Mouse (Mus musculus): ENCODE data around the gene Tmem144. TPM values are rescaled to one million over a fixed set of nuclear protein-coding genes. Genes with fewer than 3 reads are reported as not detected.

Gene Tmem144
- 7.0 and 7.3 TPM in 2 replicates for polyA plus RNA-seq (2012; ENCODE audit: insufficient read depth, insufficient read length, missing spikeins)

DNA sequence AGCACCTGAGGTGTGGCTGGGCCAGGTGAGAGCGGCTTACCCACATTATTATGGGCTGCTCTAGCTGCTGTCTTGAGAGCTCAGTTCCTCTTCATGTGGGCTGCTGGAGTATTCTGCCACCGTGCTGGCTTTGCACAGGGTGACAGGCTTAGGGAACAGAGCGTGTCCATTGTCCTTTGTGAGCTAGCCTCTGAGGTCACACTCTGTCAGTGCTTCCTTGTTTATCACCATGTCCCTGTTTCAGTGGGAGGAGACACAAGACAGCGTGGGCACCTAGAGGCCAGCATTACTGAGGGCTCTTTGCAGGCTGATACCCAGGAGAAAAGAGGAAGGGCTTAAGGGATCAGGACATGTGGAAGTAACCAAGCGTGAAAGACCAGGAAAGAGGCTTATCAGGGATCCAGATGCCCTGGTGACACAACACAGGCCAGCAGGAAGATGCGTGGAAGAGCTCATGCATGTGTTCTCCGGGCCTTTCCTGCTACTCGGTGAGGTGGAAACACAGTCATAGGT, at the start of gene Tmem144:
Gene Tmem144, minus strand, starts transcription at position 120 of the 513 bp plus-strand sequence.
- H3K4me3 ChIP-seq (ENCODE audit: insufficient read depth, low read length) = no peak within 1 kb of the TSS
- peaks cover 25% of the 10 kb centered on the region for H3K4me1 ChIP-seq (ENCODE audit: control insufficient read depth, insufficient read depth, low read length)
- no peak for TF ChIP-seq CTCF (IDR thresholded peaks at IDR 0.05; ENCODE audit: low read depth, low read length)
- no peak for TF ChIP-seq POLR2A (IDR thresholded peaks at IDR 0.05; ENCODE audit: borderline replicate concordance, low read depth, low read length)
- peak within 1 kb of the TSS; percentile 54 for H3K27ac ChIP-seq (ENCODE audit: insufficient read depth, low read depth, low read length)

GRCm38 (mm10) chr3:79901734-79902133, 49.2 kb upstream of the Tmem144 start:
- no peak for TF ChIP-seq CTCF (IDR thresholded peaks at IDR 0.05; ENCODE audit: low read depth, low read length)
- no peak for TF ChIP-seq POLR2A (IDR thresholded peaks at IDR 0.05; ENCODE audit: borderline replicate concordance, low read depth, low read length)
- H3K4me3 ChIP-seq (ENCODE audit: insufficient read depth, low read length) = no peak overlapping the region
- no peak overlapping the region for H3K27ac ChIP-seq (ENCODE audit: insufficient read depth, low read depth, low read length)
- peaks cover 28% of the 10 kb centered on the region for H3K4me1 ChIP-seq (ENCODE audit: control insufficient read depth, insufficient read depth, low read length)

- Histone ChIP-seq H3K27ac (ENCODE audit: insufficient read depth, low read depth, low read length) (no peak overlapping the region), H3K4me1 (ENCODE audit: control insufficient read depth, insufficient read depth, low read length) (peaks cover 25% of the 10 kb centered on the region), H3K4me3 (ENCODE audit: insufficient read depth, low read length) (no peak overlapping the region)
- TF ChIP-seq CTCF (IDR thresholded peaks at IDR 0.05; ENCODE audit: low read depth, low read length) (no peak), POLR2A (IDR thresholded peaks at IDR 0.05; ENCODE audit: borderline replicate concordance, low read depth, low read length) (no peak)
These were observed 48.7 kb upstream of the Tmem144 start for GRCm38 (mm10) chr3:79901321-79901720.

DNA sequence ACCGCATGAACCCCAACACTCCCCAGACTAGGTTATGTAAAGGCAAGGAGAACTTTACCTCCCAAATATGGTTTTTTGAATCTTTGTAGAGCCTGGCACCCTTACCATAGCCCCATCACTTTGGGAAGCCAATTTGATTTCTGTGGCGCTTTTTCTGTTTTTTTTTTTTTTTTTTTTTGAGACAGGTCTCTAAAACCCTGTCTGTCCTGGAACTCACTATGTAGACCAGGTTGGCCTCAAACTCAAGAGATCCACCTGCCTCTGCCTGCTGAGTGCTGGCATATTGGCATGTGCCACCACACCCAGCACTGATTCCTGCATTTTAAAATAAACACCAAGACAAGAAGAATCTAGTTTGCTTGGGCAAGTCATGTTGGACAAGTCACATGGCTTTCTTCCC, 47.9 kb upstream of the Tmem144 start:
- Histone ChIP-seq H3K4me3 (ENCODE audit: insufficient read depth, low read length) (no peak overlapping the region), H3K27ac (ENCODE audit: insufficient read depth, low read depth, low read length) (0 out of 2 replicates have a peak overlapping the region, but pooled peaks have one; percentile 11), H3K4me1 (ENCODE audit: control insufficient read depth, insufficient read depth, low read length) (peaks cover 25% of the 10 kb centered on the region)
- TF ChIP-seq CTCF (IDR thresholded peaks at IDR 0.05; ENCODE audit: low read depth, low read length) (no peak), POLR2A (IDR thresholded peaks at IDR 0.05; ENCODE audit: borderline replicate concordance, low read depth, low read length) (no peak)

- H3K27ac ChIP-seq (ENCODE audit: insufficient read depth, low read depth, low read length) = no peak overlapping the region
- H3K4me1 ChIP-seq (ENCODE audit: control insufficient read depth, insufficient read depth, low read length) = peaks cover 25% of the 10 kb centered on the region
- no peak for TF ChIP-seq CTCF (IDR thresholded peaks at IDR 0.05; ENCODE audit: low read depth, low read length)
- no peak for TF ChIP-seq POLR2A (IDR thresholded peaks at IDR 0.05; ENCODE audit: borderline replicate concordance, low read depth, low read length)
- no peak overlapping the region for H3K4me3 ChIP-seq (ENCODE audit: insufficient read depth, low read length)
These were observed 47.3 kb upstream of the Tmem144 start for GRCm38 (mm10) chr3:79899906-79900305.

DNA sequence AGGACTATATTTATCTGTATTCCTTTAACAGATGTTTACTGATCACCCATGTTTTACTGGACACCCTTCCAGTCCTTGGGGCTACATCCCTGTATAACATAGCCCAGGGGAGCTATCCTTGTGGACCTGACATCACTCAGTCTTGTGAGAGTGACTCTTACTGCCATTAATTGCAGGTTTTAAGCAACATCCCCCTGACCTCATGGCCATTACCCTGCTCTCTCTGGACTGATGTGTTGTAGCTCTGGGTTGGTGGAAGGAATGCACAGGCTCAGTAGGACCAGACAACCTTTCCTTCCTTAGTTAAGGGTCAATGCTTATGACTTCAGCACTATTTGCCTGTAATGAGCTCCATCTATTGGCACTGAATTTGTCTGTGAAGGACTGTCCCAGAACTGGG, 45.9 kb upstream of the Tmem144 start:
- Histone ChIP-seq H3K27ac (ENCODE audit: insufficient read depth, low read depth, low read length) (no peak overlapping the region), H3K4me3 (ENCODE audit: insufficient read depth, low read length) (no peak overlapping the region)
- TF ChIP-seq CTCF (IDR thresholded peaks at IDR 0.05; ENCODE audit: low read depth, low read length) (no peak), POLR2A (IDR thresholded peaks at IDR 0.05; ENCODE audit: borderline replicate concordance, low read depth, low read length) (no peak)

DNA sequence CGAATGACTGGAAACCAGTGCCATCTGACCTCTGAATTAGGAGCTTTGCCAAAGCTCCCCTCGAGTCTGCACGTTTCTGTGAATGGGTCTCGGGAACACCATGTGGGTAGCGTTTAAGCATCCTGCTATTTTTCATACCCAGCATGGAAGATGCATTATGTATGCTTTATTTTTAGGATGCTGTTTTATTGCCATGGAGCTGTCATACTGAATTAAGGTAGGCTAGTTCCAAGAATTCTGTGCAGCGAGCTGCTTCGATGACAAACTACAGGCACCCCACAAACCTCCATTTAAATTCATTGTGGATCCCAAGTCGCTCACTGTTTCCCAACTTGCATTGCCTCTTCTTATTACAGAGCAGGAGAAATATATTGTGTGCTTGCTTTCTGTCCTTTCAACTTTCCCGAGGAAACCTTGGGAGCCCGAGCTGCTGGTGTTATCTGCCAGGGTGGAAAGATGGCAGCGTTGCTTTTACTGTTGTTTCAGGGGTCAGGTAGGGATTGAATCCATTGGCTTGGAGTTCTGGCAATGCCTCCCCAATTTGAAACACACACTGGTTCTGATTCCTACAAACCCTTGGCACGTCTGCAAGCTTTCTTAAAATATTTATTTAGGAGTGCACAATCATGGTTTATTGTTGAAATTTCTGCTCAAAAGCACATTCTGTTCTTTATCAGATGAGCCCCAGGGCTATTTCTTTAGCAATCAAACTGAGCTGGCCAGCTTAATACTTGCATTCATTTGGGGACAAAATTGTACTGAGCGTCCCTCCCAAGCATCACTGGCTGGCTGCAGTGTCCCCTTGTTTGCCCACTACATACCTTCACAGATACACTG, 45.2 kb upstream of the Tmem144 start:
- H3K4me1 ChIP-seq (ENCODE audit: control insufficient read depth, insufficient read depth, low read length) = peaks cover 25% of the 10 kb centered on the region
- H3K27ac ChIP-seq (ENCODE audit: insufficient read depth, low read depth, low read length) = no peak overlapping the region
- TF ChIP-seq CTCF (IDR thresholded peaks at IDR 0.05; ENCODE audit: low read depth, low read length) (no peak), POLR2A (IDR thresholded peaks at IDR 0.05; ENCODE audit: borderline replicate concordance, low read depth, low read length) (no peak)
- no peak overlapping the region for H3K4me3 ChIP-seq (ENCODE audit: insufficient read depth, low read length)

More for the DNA sequence above, 45.9 kb upstream of the Tmem144 start:
- peaks cover 25% of the 10 kb centered on the region for H3K4me1 ChIP-seq (ENCODE audit: control insufficient read depth, insufficient read depth, low read length)

DNA sequence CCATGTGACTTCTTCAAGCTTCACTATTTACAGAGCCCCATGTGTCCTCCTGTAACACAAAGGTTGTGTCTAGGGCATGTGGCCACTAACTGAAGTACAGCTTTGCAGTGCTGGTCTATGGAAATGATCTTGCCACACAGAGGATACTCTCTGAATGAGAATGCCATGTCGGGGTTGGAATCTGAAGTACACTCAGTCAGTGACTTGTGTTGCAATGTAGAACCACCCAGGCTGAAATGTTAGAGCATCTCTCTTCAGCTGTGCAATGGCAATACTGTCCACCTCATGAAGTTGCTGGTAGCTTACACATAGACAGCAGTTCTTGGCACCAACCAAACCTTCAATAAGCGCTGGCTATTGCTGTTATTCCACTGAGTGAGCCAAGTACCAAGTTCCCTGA, 35.4 kb upstream of the Tmem144 start:
- Histone ChIP-seq H3K27ac (ENCODE audit: insufficient read depth, low read depth, low read length) (no peak overlapping the region), H3K4me1 (ENCODE audit: control insufficient read depth, insufficient read depth, low read length) (no peaks in the 10 kb centered on the region), H3K4me3 (ENCODE audit: insufficient read depth, low read length) (no peak overlapping the region)
- TF ChIP-seq CTCF (IDR thresholded peaks at IDR 0.05; ENCODE audit: low read depth, low read length) = no peak
- TF ChIP-seq POLR2A (IDR thresholded peaks at IDR 0.05; ENCODE audit: borderline replicate concordance, low read depth, low read length) = no peak

- Histone ChIP-seq H3K4me3 (ENCODE audit: insufficient read depth, low read length) (no peak overlapping the region), H3K4me1 (ENCODE audit: control insufficient read depth, insufficient read depth, low read length) (no peaks in the 10 kb centered on the region), H3K27ac (ENCODE audit: insufficient read depth, low read depth, low read length) (no peak overlapping the region)
- TF ChIP-seq POLR2A (IDR thresholded peaks at IDR 0.05; ENCODE audit: borderline replicate concordance, low read depth, low read length) = no peak
- no peak for TF ChIP-seq CTCF (IDR thresholded peaks at IDR 0.05; ENCODE audit: low read depth, low read length)
These were observed 34.7 kb upstream of the Tmem144 start for GRCm38 (mm10) chr3:79887161-79887855.
